Mouse (Mus musculus): ENCODE measurements around the gene Def8. TPM values are rescaled to one million over a fixed set of nuclear protein-coding genes. Genes with fewer than 3 reads are reported as not detected.

The Def8 gene
- polyA plus RNA-seq, 1 experiment from 2014 or later = 44.3 TPM

DNA sequence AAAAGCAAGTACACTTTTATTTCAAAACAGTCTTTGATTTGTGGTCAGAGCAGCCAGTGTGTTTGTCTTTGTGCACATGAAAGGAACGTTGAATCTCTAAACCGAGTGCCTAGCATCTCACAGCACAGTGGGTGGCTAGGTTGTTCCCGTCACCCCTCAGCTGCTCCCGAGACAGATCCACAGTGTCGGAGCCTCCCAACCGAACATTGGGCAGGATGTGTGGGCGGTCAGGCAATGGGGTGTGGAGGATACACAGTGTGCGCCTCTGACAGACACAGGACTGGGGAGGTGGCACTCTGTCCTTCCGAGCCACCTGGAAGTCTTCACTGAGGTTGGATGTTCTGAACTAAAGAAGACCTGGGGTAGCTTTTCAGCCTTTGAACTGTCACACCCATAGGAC lies 82.4 kb downstream of the Def8 start:
- Histone ChIP-seq H3K27ac (no peak overlapping the region), H3K4me1 (replicated peaks) (0 out of 2 replicates have a peak, but pooled peaks cover 4% of the 10 kb centered on the region), H3K9me3 (no peaks in the 10 kb centered on the region), H3K4me2 (no peak overlapping the region), H3K36me3 (peaks cover 100% of the 10 kb centered on the region), H3K9ac (no peak overlapping the region), H3K27me3 (no peaks in the 10 kb centered on the region), H3K4me3 (no peak overlapping the region)
- no peak for ATAC-seq (ENCODE audit: low FRiP score)
- WGBS = 83% methylated on average over 9 of the region's 9 CpGs

DNA sequence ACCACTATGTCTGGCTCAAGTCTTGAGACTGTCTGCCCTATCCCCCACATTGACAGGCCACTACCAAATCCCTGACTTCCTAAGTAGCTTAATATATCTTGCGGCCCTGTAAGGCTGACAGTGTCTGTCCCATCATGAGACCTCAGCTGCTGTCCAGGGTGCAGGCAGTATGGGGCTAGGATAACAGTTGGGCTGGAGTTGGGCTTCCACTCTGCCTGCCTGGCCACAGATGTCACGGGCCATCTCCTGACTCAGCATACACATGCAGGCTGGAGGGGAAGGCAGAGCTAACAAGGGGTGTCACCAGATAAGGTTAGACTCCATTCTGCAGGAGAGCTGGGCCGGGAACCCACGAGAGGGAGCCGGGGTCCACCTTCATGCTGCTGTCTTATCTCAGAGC lies 83.8 kb downstream of the Def8 start:
- Histone ChIP-seq H3K4me1 (replicated peaks) (peaks cover 9% of the 10 kb centered on the region; the same call in 1 of the 2 replicates), H3K27ac (no peak overlapping the region), H3K9ac (no peak overlapping the region), H3K9me3 (no peaks in the 10 kb centered on the region), H3K36me3 (peaks cover 97% of the 10 kb centered on the region), H3K4me2 (no peak overlapping the region), H3K27me3 (no peaks in the 10 kb centered on the region), H3K4me3 (no peak overlapping the region)
- 95% methylated on average over 5 of the region's 5 CpGs for WGBS
- ATAC-seq (ENCODE audit: low FRiP score) = no peak

DNA sequence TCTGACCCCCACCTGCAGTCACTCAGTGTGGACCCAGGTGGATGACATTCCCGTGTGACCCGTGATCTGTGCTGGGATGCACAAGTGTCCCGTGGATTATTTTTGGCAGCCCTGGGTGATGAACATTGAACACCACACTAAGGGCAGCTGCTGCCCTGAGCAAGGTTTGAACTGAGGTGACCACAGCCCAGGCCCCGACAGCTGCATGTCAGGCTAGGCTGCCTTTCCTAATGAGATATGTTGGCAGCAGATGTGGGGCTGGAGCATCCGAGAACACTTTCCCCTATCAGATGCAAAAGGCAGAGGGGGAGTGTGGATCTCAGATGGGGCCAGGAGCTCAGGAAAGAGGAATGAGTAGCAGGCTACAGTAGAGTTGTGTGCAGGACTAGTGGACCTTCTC lies 87.5 kb downstream of the Def8 start:
- no peaks in the 10 kb centered on the region for H3K9me3 ChIP-seq
- H3K4me2 ChIP-seq = no peak overlapping the region
- peaks cover 60% of the 10 kb centered on the region for H3K36me3 ChIP-seq
- H3K4me1 ChIP-seq (replicated peaks) = peaks cover 37% of the 10 kb centered on the region
- H3K4me3 ChIP-seq = no peak overlapping the region
- WGBS = 68% methylated on average over 5 of the region's 5 CpGs
- H3K27me3 ChIP-seq = no peaks in the 10 kb centered on the region
- ATAC-seq (ENCODE audit: low FRiP score) = no peak
- H3K27ac ChIP-seq = no peak overlapping the region
- no peak overlapping the region for H3K9ac ChIP-seq

Other genes with a start within 250 kb of the Def8 start
- gene Dpep1, start 237.3 kb upstream of the Def8 start, polyA plus RNA-seq (2015; fragmentation: Nextera tagmentation; extraction: Ambion mirVana) = 0.35 TPM in 1 of 2 replicates, not detected in the other
- gene Chmp1a, start 210.8 kb upstream of the Def8 start, polyA plus RNA-seq (2015; fragmentation: Nextera tagmentation; extraction: Ambion mirVana) = 202 and 209 TPM in 2 replicates
- 7.8 and 8.4 TPM in 2 replicates for gene Spata33, start 210.7 kb upstream of the Def8 start, polyA plus RNA-seq (2015; fragmentation: Nextera tagmentation; extraction: Ambion mirVana)
- 44.0 and 46.9 TPM in 2 replicates for gene Cdk10, start 198.7 kb upstream of the Def8 start, polyA plus RNA-seq (2015; fragmentation: Nextera tagmentation; extraction: Ambion mirVana)
- gene Spata2l, start 187.3 kb upstream of the Def8 start, polyA plus RNA-seq (2015; fragmentation: Nextera tagmentation; extraction: Ambion mirVana) = 4.1 and 4.4 TPM in 2 replicates
- 24.3 and 26.0 TPM in 2 replicates for gene Zfp276, start 169.3 kb upstream of the Def8 start, polyA plus RNA-seq (2015; fragmentation: Nextera tagmentation; extraction: Ambion mirVana)
- gene Vps9d1, start 169.2 kb upstream of the Def8 start, polyA plus RNA-seq (2015; fragmentation: Nextera tagmentation; extraction: Ambion mirVana) = 51.1 and 52.9 TPM in 2 replicates
- 7.8 and 11.1 TPM in 2 replicates for gene Fanca, start 105.0 kb upstream of the Def8 start, polyA plus RNA-seq (2015; fragmentation: Nextera tagmentation; extraction: Ambion mirVana)
- 39.1 and 39.6 TPM in 2 replicates for gene Spire2, start 90.8 kb upstream of the Def8 start, polyA plus RNA-seq (2015; fragmentation: Nextera tagmentation; extraction: Ambion mirVana)
- gene Tcf25, start 49.8 kb upstream of the Def8 start, polyA plus RNA-seq (2015; fragmentation: Nextera tagmentation; extraction: Ambion mirVana) = 273 and 284 TPM in 2 replicates
- gene Mc1r, start 16.4 kb upstream of the Def8 start, polyA plus RNA-seq (2015; fragmentation: Nextera tagmentation; extraction: Ambion mirVana) = 0.17 TPM in 2 replicates
- gene Tubb3, start 12.1 kb upstream of the Def8 start, polyA plus RNA-seq (2015; fragmentation: Nextera tagmentation; extraction: Ambion mirVana) = 1,817 and 1,895 TPM in 2 replicates
- 57.8 and 62.4 TPM in 2 replicates for gene Afg3l1, start 54.4 kb downstream of the Def8 start, polyA plus RNA-seq (2015; fragmentation: Nextera tagmentation; extraction: Ambion mirVana)
- gene Dbndd1, start 91.9 kb downstream of the Def8 start, polyA plus RNA-seq (2015; fragmentation: Nextera tagmentation; extraction: Ambion mirVana) = 85.6 and 93.6 TPM in 2 replicates
- 42.5 and 44.8 TPM in 2 replicates for gene Gas8, start 95.3 kb downstream of the Def8 start, polyA plus RNA-seq (2015; fragmentation: Nextera tagmentation; extraction: Ambion mirVana)
- 11.3 and 12.2 TPM in 2 replicates for gene Rhou, start 230.4 kb downstream of the Def8 start, polyA plus RNA-seq (2015; fragmentation: Nextera tagmentation; extraction: Ambion mirVana)

Measured in hindbrain, embryonic 13.5 days (tissue).